Mouse (Mus musculus): ENCODE results near the gene Olfr654. TPM values are rescaled to one million over a fixed set of nuclear protein-coding genes. Genes with fewer than 3 reads are reported as not detected.

The Olfr654 gene
- total RNA-seq (2012; rRNA removed) (not detected in 2 replicates), total RNA-seq (2014; rRNA removed) (not detected in 2 replicates), polyA plus RNA-seq (2012; ENCODE audit: insufficient read length, low read depth) (not detected in 2 replicates)

- H3K4me1 ChIP-seq (ENCODE audit: control insufficient read depth in 1 of 2, insufficient read depth in 2 of 2), result peaks cover 0 to 4% of the 10 kb centered on the region in 2 experiments; a peak in 2 of 4 replicates
- dilution Hi-C loops (cut with MboI; ENCODE audit: extremely low pct_ligation_motif_present, extremely low pct_unique_long_range_greater_than_20kb, low sequenced_read_pairs) (no loop called here), in situ Hi-C loops (cut with MboI; ENCODE audit: low pct_ligation_motif_present, low pct_unique_long_range_greater_than_20kb, low sequenced_read_pairs) (loop anchor here (25.0 kb wide), 1 partner anchor 224 kb away; the partner anchor contains the start of genes Trim12c and Trim30b)
- H3K9ac ChIP-seq (ENCODE audit: insufficient read depth, low read depth), result no peak within 1 kb of the TSS
- H3K79me2 ChIP-seq (replicated peaks; ENCODE audit: control insufficient read depth, extremely low read depth, insufficient read depth, poor library complexity, severe bottlenecking), result no peaks in the 10 kb centered on the region
- no peaks in the 10 kb centered on the region for H3K36me3 ChIP-seq (replicated peaks in 1 of 2; ENCODE audit: control insufficient read depth in 1 of 2, insufficient read depth in 1 of 2, low read length in 1 of 2)
- TF ChIP-seq ZNF384 (IDR thresholded peaks at IDR 0.05; ENCODE audit: low read depth, low read length), result no peak
- TF ChIP-seq USF1 (IDR thresholded peaks at IDR 0.05; ENCODE audit: low read depth, low read length), result no peak
- TF ChIP-seq BHLHE40 (IDR thresholded peaks at IDR 0.05; ENCODE audit: low read depth, low read length), result no peak
- no peak for TF ChIP-seq CHD1 (IDR thresholded peaks at IDR 0.05; ENCODE audit: low read depth, low read length)
- TF ChIP-seq POLR2A (IDR thresholded peaks at IDR 0.05; ENCODE audit: low read depth, low read length), result no peak
- no peak for TF ChIP-seq E2F4 (IDR thresholded peaks at IDR 0.05; ENCODE audit: insufficient replicate concordance, low read depth, low read length)
- no peak for TF ChIP-seq NRF1 (IDR thresholded peaks at IDR 0.05; ENCODE audit: low read depth, low read length)
- TF ChIP-seq JUN (IDR thresholded peaks at IDR 0.05; ENCODE audit: insufficient read depth, low read depth, low read length), result no peak
- no peak for TF ChIP-seq MAZ (IDR thresholded peaks at IDR 0.05; ENCODE audit: low read depth, low read length)
- no peak for DNase-seq (ENCODE audit: extremely low read depth)
- no peak within 1 kb of the TSS for H3K4me2 ChIP-seq (ENCODE audit: insufficient read depth, low read depth, poor library complexity, severe bottlenecking)
- H3K27ac ChIP-seq (ENCODE audit: insufficient read depth, low read depth), result no peak within 1 kb of the TSS
- H3K27me3 ChIP-seq (replicated peaks), result no peaks in the 10 kb centered on the region
- H3K9me3 ChIP-seq (replicated peaks; ENCODE audit: low read length), result no peaks in the 10 kb centered on the region
- no peak within 1 kb of the TSS for H3K4me3 ChIP-seq (replicated peaks in 1 of 3; ENCODE audit: low read depth in 2 of 3, low read length in 2 of 3, poor library complexity in 1 of 3)
These were observed at the start of gene Olfr654 for GRCm38 (mm10) chr7:104586725-104587124. Gene Olfr654, plus strand, starts transcription at chr7:104587025.

- H3K79me2 ChIP-seq (replicated peaks; ENCODE audit: control insufficient read depth, extremely low read depth, insufficient read depth, poor library complexity, severe bottlenecking), result no peaks in the 10 kb centered on the region
- H3K36me3 ChIP-seq (replicated peaks in 1 of 2; ENCODE audit: control insufficient read depth in 1 of 2, insufficient read depth in 1 of 2, low read length in 1 of 2), result no peaks in the 10 kb centered on the region
- no peak within 1 kb of the TSS for H3K27ac ChIP-seq (ENCODE audit: insufficient read depth, low read depth)
- H3K4me3 ChIP-seq (replicated peaks in 1 of 3; ENCODE audit: low read depth in 2 of 3, low read length in 2 of 3, poor library complexity in 1 of 3), result no peak within 1 kb of the TSS
- H3K4me2 ChIP-seq (ENCODE audit: insufficient read depth, low read depth, poor library complexity, severe bottlenecking), result no peak within 1 kb of the TSS
- in situ Hi-C loops (cut with MboI; ENCODE audit: low pct_ligation_motif_present, low pct_unique_long_range_greater_than_20kb, low sequenced_read_pairs) (no loop called here), dilution Hi-C loops (cut with MboI; ENCODE audit: extremely low pct_ligation_motif_present, extremely low pct_unique_long_range_greater_than_20kb, low sequenced_read_pairs) (no loop called here)
- TF ChIP-seq POLR2AphosphoS2 (IDR thresholded peaks at IDR 0.05; ENCODE audit: low read depth, low read length), result no peak
- no peak for TF ChIP-seq SMC3 (IDR thresholded peaks at IDR 0.05; ENCODE audit: low read depth, low read length)
- TF ChIP-seq POLR2A (IDR thresholded peaks at IDR 0.05; ENCODE audit: low read depth, low read length), result no peak
- TF ChIP-seq E2F4 (IDR thresholded peaks at IDR 0.05; ENCODE audit: insufficient replicate concordance, low read depth, low read length), result no peak
- TF ChIP-seq MEF2A (IDR thresholded peaks at IDR 0.05; ENCODE audit: borderline replicate concordance, low read depth, low read length), result no peak
- TF ChIP-seq SIN3A (IDR thresholded peaks at IDR 0.05; ENCODE audit: low read length), result no peak
- no peak for TF ChIP-seq CTCF (conservative IDR thresholded peaks at IDR 0.05 in 1 of 2, IDR thresholded peaks at IDR 0.05 in 1 of 2; ENCODE audit: low read depth in 2 of 2, low read length in 2 of 2)
- TF ChIP-seq IRF4 (IDR thresholded peaks at IDR 0.05; ENCODE audit: low read depth, low read length), result no peak
- no peak for TF ChIP-seq USF1 (IDR thresholded peaks at IDR 0.05; ENCODE audit: low read depth, low read length)
- no peak for TF ChIP-seq RAD21 (IDR thresholded peaks at IDR 0.05; ENCODE audit: low read depth, low read length)
- TF ChIP-seq CHD2 (IDR thresholded peaks at IDR 0.05; ENCODE audit: low read length), result no peak
- TF ChIP-seq ZNF384 (IDR thresholded peaks at IDR 0.05; ENCODE audit: low read depth, low read length), result no peak
- TF ChIP-seq MXI1 (IDR thresholded peaks at IDR 0.05; ENCODE audit: low read depth, low read length), result no peak
- TF ChIP-seq RCOR1 (conservative IDR thresholded peaks at IDR 0.05; ENCODE audit: low read depth, low read length), result no peak
- TF ChIP-seq KAT2A (IDR thresholded peaks at IDR 0.05; ENCODE audit: insufficient replicate concordance, low read length), result no peak
- TF ChIP-seq MAZ (IDR thresholded peaks at IDR 0.05; ENCODE audit: low read depth, low read length), result no peak
- TF ChIP-seq HCFC1 (IDR thresholded peaks at IDR 0.05; ENCODE audit: low read depth, low read length), result no peak
- no peak for TF ChIP-seq JUND (conservative IDR thresholded peaks at IDR 0.05; ENCODE audit: low read depth, low read length)
- no peak for TF ChIP-seq ZMIZ1 (IDR thresholded peaks at IDR 0.05; ENCODE audit: low read depth, low read length)
- no peak for TF ChIP-seq JUN (IDR thresholded peaks at IDR 0.05; ENCODE audit: insufficient read depth, low read depth, low read length)
- H3K4me1 ChIP-seq (ENCODE audit: control insufficient read depth in 1 of 2, insufficient read depth in 2 of 2), result no peaks in the 10 kb centered on the region
- no peak within 1 kb of the TSS for H3K9ac ChIP-seq (ENCODE audit: insufficient read depth, low read depth)
- H3K9me3 ChIP-seq (replicated peaks; ENCODE audit: low read length), result no peaks in the 10 kb centered on the region
- DNase-seq (ENCODE audit: extremely low read depth), result no peak
- no peaks in the 10 kb centered on the region for H3K27me3 ChIP-seq (replicated peaks)
These were observed 37.0 kb upstream of the Olfr654 start, which contains the start of gene Olfr651 for GRCm38 (mm10) chr7:104549833-104550232. Gene Olfr651, plus strand, starts transcription at chr7:104550133.
